Mouse (Mus musculus) heart, postnatal 36 days (tissue): Measurements from ENCODE around the gene Cpsf4l. TPM values are rescaled to one million over a fixed set of nuclear protein-coding genes. Genes with fewer than 3 reads are reported as not detected.
A peak's percentile ranks its signal among the peaks of the same experiment; 100 is the strongest.

Experiments
- DNase-seq, 2 experiments: peaks; one replicate each; pipeline ENCODE4 v3.0.0; 2021 to 2022
- intact Hi-C: fragments of 180-260 bp; cut with DNase I; formaldehyde crosslinking; loops from one replicate; pipeline ENCODE4 v1.15.1; 2025
- total RNA-seq, 2 experiments: library from RNA; stranded (reverse); gene quantifications; 2 replicates each; pipeline ENCODE4 v1.2.3; 2021

The Cpsf4l gene
- total RNA-seq, 2 experiments from 2014 or later = not detected

DNA sequence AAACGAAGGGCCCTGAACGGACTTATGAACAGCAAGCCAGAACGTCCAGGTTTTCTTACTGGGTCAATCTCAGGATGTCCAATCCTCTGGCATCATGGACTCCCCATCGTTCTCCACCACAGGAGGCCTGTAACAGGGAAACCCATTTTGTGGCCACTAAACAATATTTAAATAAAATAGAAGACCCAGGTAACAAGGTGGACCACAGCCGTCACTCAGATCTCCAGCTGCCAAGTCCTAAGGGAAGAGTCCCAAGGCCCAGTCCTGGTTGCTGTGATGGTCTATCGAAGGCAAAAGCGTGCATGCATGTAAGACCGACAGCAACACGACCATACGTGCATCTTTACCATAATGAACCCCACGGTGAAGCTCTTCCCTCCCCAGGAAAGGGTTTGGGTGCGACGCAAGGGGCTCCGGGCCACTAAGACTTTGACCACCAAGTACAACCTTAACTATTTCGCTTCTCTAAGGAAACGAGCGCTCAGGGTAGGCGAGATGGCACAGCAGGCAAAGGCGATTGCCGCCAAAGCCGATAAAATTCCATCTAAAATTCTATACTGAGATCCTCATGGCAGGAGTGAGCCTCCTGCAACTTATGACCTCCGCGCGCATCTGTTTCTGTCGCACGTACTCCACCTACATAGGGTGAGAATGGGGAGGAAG lies 61.0 kb downstream of the Cpsf4l start, which contains the start of gene Cog1:
Gene Cog1 (plus strand): TSS at position 480 of the 663 bp plus-strand sequence.
- DNase-seq = peak in 1 of 2 experiments; percentile 25
- intact Hi-C loops = loop anchor here (1.0 to 2.0 kb wide), 3 partner anchors 36 to 162 kb away; partner anchors contain the start of genes Cdc42ep4, D11Wsu47e and Fam104a

Other genes with a start within 250 kb of the Cpsf4l start
- not detected for gene Sstr2, start 90.7 kb downstream of the Cpsf4l start, total RNA-seq
- 10 to 100 TPM; 17.6 to 18.3 TPM for gene Cog1, start 60.8 kb downstream of the Cpsf4l start, total RNA-seq
- gene Slc39a11, start 59.9 kb downstream of the Cpsf4l start, total RNA-seq = 1 to 10 TPM; 2.6 to 3.9 TPM
- gene Fam104a, start 25.9 kb downstream of the Cpsf4l start, total RNA-seq = 10 to 100 TPM; 14.9 to 15.6 TPM
- gene D11Wsu47e, start 25.6 kb downstream of the Cpsf4l start, total RNA-seq = 1 to 10 TPM; 6.3 to 8.2 TPM
- gene Cdc42ep4, start 41.9 kb upstream of the Cpsf4l start, total RNA-seq = 10 to 100 TPM; 16.5 to 20.5 TPM